Mouse (Mus musculus) neural tube, embryonic 12.5 days (tissue): ENCODE data around the gene Gucy2e. TPM values are rescaled to one million over a fixed set of nuclear protein-coding genes. Genes with fewer than 3 reads are reported as not detected.

ENCODE experiments used
- ATAC-seq: fragments of 200-750 bp; cut with Nextera tagmentation; 2 replicates; pipeline ENCODE4 v1.8.0; 2017; ENCODE audit warnings: low read depth, mild to moderate bottlenecking, moderate TSS enrichment, moderate library complexity; ENCODE audit not compliant: low FRiP score
- H3K27ac ChIP-seq: fragments of 300-500 bp; sonication (generic); 2 replicates; pipeline ENCODE4 v1.5.1; 2016
- H3K27me3 ChIP-seq: fragments of 300-500 bp; sonication (generic); replicated peaks from 2 replicates; pipeline ENCODE4 v1.6.1; 2016; ENCODE audit warnings: mild to moderate bottlenecking
- H3K36me3 ChIP-seq: fragments of 300-500 bp; sonication (generic); 2 replicates; pipeline ENCODE4 v1.6.1; 2016; ENCODE audit warnings: mild to moderate bottlenecking
- H3K4me1 ChIP-seq: fragments of 300-500 bp; sonication (generic); 2 replicates; pipeline ENCODE4 v1.6.1; 2016
- H3K4me2 ChIP-seq: fragments of 300-500 bp; sonication (generic); replicated peaks from 2 replicates; pipeline ENCODE4 v1.6.1; 2016; ENCODE audit warnings: mild to moderate bottlenecking
- H3K4me3 ChIP-seq: fragments of 300-500 bp; sonication (generic); 2 replicates; pipeline ENCODE4 v1.5.1; 2016
- H3K9ac ChIP-seq: fragments of 300-500 bp; sonication (generic); 2 replicates; pipeline ENCODE4 v1.6.1; 2016; ENCODE audit warnings: mild to moderate bottlenecking
- H3K9me3 ChIP-seq: fragments of 300-500 bp; sonication (generic); 2 replicates; pipeline ENCODE4 v1.6.1; 2016; ENCODE audit warnings: mild to moderate bottlenecking
- WGBS: fragments of 180-500 bp; shearing (Covaris S2); methylation state at CpG from one replicate; pipeline ENCODE4 v1.1.7; 2016; 5-methylcytosine and 5-hydroxymethylcytosine counted together
- polyA plus RNA-seq: library from polyadenylated mRNA; unstranded; fragments of >200 nt; fragmentation: Nextera tagmentation; extraction: Ambion mirVana; gene quantifications from 2 replicates; pipeline ENCODE4 v1.2.1, GENCODE M21; 2016

Gene Gucy2e
- polyA plus RNA-seq, 1 experiment from 2014 or later = 0.10 TPM

DNA sequence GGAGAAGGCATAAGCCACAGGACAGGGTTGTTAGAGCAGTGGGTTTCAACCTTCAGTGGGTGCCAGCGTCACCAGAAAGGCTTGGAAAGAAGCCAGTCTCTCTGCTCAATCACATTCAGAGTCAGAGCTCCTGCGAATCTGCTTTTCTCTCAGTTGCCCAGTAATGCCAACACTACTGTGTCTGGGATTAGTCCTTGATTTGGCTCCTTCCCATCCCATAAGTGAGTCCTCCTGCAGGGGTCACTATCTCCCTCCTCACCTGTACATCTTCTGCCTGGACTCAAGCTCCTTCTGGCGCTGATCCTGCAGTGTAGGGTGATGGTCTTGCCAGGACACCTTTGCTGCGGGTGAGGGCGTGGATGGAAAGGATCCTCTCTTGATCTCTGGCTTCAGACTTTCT lies 40.1 kb downstream of the Gucy2e start:
- Histone ChIP-seq H3K27me3 (peaks cover 30% of the 10 kb centered on the region), H3K36me3 (no peaks in the 10 kb centered on the region), H3K9me3 (no peaks in the 10 kb centered on the region), H3K4me3 (no peak overlapping the region), H3K4me2 (peak overlapping the region; percentile 47), H3K4me1 (no peaks in the 10 kb centered on the region), H3K27ac (no peak overlapping the region), H3K9ac (no peak overlapping the region; the same call in 1 of the 2 replicates)
- WGBS = 8% methylated on average over 5 of the region's 5 CpGs
- no peak for ATAC-seq

GRCm38 (mm10) chr11:69192840-69193239 lies 44.0 kb downstream of the Gucy2e start:
- Histone ChIP-seq H3K4me2 (no peak overlapping the region), H3K27me3 (peaks cover 18% of the 10 kb centered on the region), H3K27ac (no peak overlapping the region), H3K9me3 (no peaks in the 10 kb centered on the region), H3K9ac (no peak overlapping the region), H3K4me3 (no peak overlapping the region), H3K36me3 (no peaks in the 10 kb centered on the region), H3K4me1 (no peaks in the 10 kb centered on the region)
- ATAC-seq = no peak
- WGBS = 0% methylated on average over 1 of the region's 1 CpGs

DNA sequence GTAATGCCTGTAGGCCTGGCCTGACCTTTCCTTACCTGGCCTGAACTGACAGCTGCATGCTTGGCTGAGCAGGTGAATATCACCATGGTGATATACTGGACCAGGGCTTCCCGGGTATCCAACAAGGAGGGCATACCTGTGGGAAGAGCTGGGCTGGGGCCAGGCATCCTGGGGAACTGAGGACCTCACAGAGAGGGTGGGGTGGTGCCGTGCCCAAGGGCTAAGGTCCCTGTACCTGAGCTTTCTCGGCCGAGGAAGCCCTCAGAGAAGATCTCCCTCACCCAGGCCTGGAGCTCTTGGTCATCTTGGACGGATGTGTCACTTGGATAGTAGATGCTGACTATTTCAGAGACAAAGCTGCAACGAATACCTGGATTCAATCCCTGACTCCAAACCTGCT lies 50.9 kb downstream of the Gucy2e start:
- Histone ChIP-seq H3K4me2 (no peak overlapping the region), H3K4me1 (no peaks in the 10 kb centered on the region), H3K27me3 (no peaks in the 10 kb centered on the region), H3K9me3 (no peaks in the 10 kb centered on the region), H3K36me3 (no peaks in the 10 kb centered on the region), H3K4me3 (no peak overlapping the region), H3K27ac (no peak overlapping the region), H3K9ac (no peak overlapping the region)
- 86% methylated on average over 6 of the region's 6 CpGs for WGBS
- no peak for ATAC-seq

- Histone ChIP-seq H3K9me3 (no peaks in the 10 kb centered on the region), H3K4me2 (no peak overlapping the region), H3K4me1 (no peaks in the 10 kb centered on the region), H3K27me3 (no peaks in the 10 kb centered on the region), H3K4me3 (no peak overlapping the region), H3K36me3 (no peaks in the 10 kb centered on the region), H3K27ac (no peak overlapping the region), H3K9ac (no peak overlapping the region)
- WGBS = 91% methylated on average over 5 of the region's 5 CpGs
- no peak for ATAC-seq
These were observed 51.8 kb downstream of the Gucy2e start for GRCm38 (mm10) chr11:69185031-69185430.

GRCm38 (mm10) chr11:69180120-69180519 lies 56.7 kb downstream of the Gucy2e start:
- 90% methylated on average over 4 of the region's 4 CpGs for WGBS

DNA sequence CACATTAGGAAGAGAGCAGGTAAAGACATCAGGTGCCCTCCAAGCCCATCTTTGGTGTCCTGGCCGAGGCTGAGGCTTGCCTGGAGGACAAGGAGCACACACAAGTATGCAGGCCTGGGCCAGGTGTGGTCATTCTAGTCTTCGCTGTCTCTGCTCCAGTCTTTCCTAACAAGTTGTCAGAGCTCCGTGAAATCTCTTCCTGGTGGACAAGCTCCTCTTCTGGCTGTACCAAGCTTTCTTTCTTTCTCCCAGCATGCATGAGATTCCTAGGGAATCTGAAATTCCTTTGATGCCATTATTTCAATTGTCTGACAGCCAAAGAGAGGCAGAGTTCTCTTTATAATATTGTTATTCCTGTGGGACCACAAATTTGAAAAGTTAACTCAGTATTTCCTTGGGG lies 57.3 kb downstream of the Gucy2e start:
- H3K27ac ChIP-seq = no peak overlapping the region
- H3K9me3 ChIP-seq = no peaks in the 10 kb centered on the region
- H3K9ac ChIP-seq = no peak overlapping the region
- WGBS = 54% methylated on average over 3 of the region's 3 CpGs
- H3K4me3 ChIP-seq = no peak overlapping the region
- H3K4me2 ChIP-seq = no peak overlapping the region
- H3K27me3 ChIP-seq = no peaks in the 10 kb centered on the region
- H3K36me3 ChIP-seq = no peaks in the 10 kb centered on the region
- no peaks in the 10 kb centered on the region for H3K4me1 ChIP-seq
- ATAC-seq = no peak

More at GRCm38 (mm10) chr11:69180120-69180519, 56.7 kb downstream of the Gucy2e start:
- Histone ChIP-seq H3K27ac (no peak overlapping the region), H3K9ac (no peak overlapping the region), H3K36me3 (no peaks in the 10 kb centered on the region), H3K27me3 (no peaks in the 10 kb centered on the region), H3K4me3 (no peak overlapping the region), H3K4me1 (no peaks in the 10 kb centered on the region), H3K4me2 (no peak overlapping the region), H3K9me3 (no peaks in the 10 kb centered on the region)
- ATAC-seq = no peak

DNA sequence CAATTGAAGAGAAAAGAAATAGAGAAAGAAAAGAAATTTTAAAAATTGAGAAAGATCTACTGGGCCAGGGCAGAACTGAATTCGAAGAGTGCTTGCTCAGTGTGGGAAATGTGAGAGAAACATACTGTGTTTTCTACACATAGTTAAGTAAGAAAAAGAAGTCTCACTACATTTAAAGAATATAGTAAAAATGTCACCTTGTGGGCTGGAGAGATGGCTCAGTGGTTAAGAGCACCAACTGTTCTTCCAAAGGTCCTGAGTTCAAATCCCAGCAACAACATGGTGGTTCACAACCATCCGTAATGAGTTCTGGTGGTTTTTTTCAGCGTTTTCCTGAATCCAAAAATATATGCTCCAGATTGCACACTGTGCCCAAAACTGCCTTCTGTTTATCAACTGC lies 58.3 kb downstream of the Gucy2e start:
- Histone ChIP-seq H3K9ac (no peak overlapping the region), H3K27ac (no peak overlapping the region), H3K4me2 (no peak overlapping the region), H3K4me1 (no peaks in the 10 kb centered on the region), H3K9me3 (no peaks in the 10 kb centered on the region), H3K36me3 (no peaks in the 10 kb centered on the region), H3K4me3 (no peak overlapping the region), H3K27me3 (no peaks in the 10 kb centered on the region)
- no peak for ATAC-seq
- 83% methylated on average over 3 of the region's 3 CpGs for WGBS

- 86% methylated on average over 7 of the region's 7 CpGs for WGBS
These were observed 62.1 kb downstream of the Gucy2e start for GRCm38 (mm10) chr11:69174722-69175121.

DNA sequence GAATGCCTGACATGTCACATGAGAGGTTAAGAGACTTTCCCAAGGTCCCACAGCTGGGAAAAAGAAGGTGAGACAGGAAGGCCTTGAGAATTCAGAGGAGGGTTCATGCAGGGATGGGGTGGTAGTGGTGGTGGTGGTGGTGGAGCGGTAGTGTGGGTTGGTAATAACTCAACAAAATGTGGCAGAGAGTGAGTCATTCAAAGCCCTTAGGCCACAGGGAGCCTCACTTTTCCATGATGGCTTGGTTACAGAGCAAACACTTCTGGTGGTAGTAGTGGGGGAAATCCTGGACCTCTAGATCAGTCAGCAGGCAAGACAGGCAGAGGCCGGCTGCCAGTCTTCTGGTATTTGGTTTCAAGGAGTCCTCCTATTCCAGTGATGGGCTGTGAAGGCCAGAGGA lies 64.2 kb downstream of the Gucy2e start:
- no peak overlapping the region for H3K4me3 ChIP-seq
- peaks cover 4% of the 10 kb centered on the region; the same call in 1 of the 2 replicates for H3K27me3 ChIP-seq
- no peak overlapping the region for H3K4me2 ChIP-seq
- no peak overlapping the region for H3K9ac ChIP-seq
- ATAC-seq = no peak
- no peak overlapping the region for H3K27ac ChIP-seq
- H3K4me1 ChIP-seq = no peaks in the 10 kb centered on the region
- no peaks in the 10 kb centered on the region for H3K36me3 ChIP-seq
- WGBS = 84% methylated on average over 2 of the region's 2 CpGs
- no peaks in the 10 kb centered on the region for H3K9me3 ChIP-seq

More at GRCm38 (mm10) chr11:69174722-69175121, 62.1 kb downstream of the Gucy2e start:
- Histone ChIP-seq H3K27me3 (peaks cover 4% of the 10 kb centered on the region; the same call in 1 of the 2 replicates), H3K4me3 (no peak overlapping the region), H3K36me3 (no peaks in the 10 kb centered on the region), H3K27ac (no peak overlapping the region), H3K9ac (no peak overlapping the region), H3K4me2 (no peak overlapping the region), H3K9me3 (no peaks in the 10 kb centered on the region), H3K4me1 (no peaks in the 10 kb centered on the region)
- ATAC-seq = no peak

GRCm38 (mm10) chr11:69171626-69172025 lies 65.2 kb downstream of the Gucy2e start:
- WGBS = 33% methylated on average over 7 of the region's 7 CpGs
- H3K27ac ChIP-seq = no peak overlapping the region
- no peak for ATAC-seq
- H3K27me3 ChIP-seq = peaks cover 4% of the 10 kb centered on the region; the same call in 1 of the 2 replicates
- H3K9ac ChIP-seq = no peak overlapping the region
- no peak overlapping the region for H3K4me2 ChIP-seq
- H3K4me3 ChIP-seq = no peak overlapping the region
- H3K4me1 ChIP-seq = no peaks in the 10 kb centered on the region
- H3K9me3 ChIP-seq = no peaks in the 10 kb centered on the region
- no peaks in the 10 kb centered on the region for H3K36me3 ChIP-seq

- no peak overlapping the region for H3K27ac ChIP-seq
- no peaks in the 10 kb centered on the region for H3K4me1 ChIP-seq
- WGBS = 93% methylated on average over 12 of the region's 12 CpGs
- ATAC-seq = no peak
- H3K27me3 ChIP-seq = peaks cover 4% of the 10 kb centered on the region; the same call in 1 of the 2 replicates
- H3K4me3 ChIP-seq = no peak overlapping the region
- no peak overlapping the region for H3K4me2 ChIP-seq
- H3K9ac ChIP-seq = no peak overlapping the region
- no peaks in the 10 kb centered on the region for H3K36me3 ChIP-seq
- no peaks in the 10 kb centered on the region for H3K9me3 ChIP-seq
These were observed 67.5 kb downstream of the Gucy2e start for GRCm38 (mm10) chr11:69169313-69169712.
